ENCODE assay signal across 8 mouse cellular contexts in the genomic region with DNA sequence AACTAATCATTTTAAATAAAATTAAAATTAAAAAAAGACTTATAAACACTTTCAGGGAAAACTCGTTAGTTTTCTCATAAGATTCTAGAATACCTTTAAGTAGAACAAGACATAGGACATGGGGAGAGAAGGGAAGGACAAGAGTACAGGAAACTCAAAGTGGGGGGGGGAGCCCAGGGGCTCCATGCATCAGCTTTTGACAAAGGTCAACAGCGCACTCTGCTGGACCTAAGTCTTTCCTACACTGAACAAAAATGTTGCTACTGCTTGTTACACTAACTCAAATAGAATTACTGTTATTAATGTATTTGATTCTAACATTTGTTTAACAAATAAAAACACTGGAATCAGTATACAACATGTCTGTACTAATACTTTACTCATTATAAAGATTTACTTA. TPM values are rescaled to one million over a fixed set of nuclear protein-coding genes. Genes with fewer than 3 reads are reported as not detected.
DNase-seq lines count a peak whose midpoint lies in the region; ATAC-seq and TF ChIP-seq lines count a peak whose summit lies in the region.
"Had no signal": no experiment of that assay in that cellular context is flagged by ENCODE, and none has a peak within 500 bp of the region (broad histone marks: within the 10 kb centered on the region; RNA-seq: fewer than 3 reads in every experiment).

No protein-coding gene starts in this region.

- DNase-seq in 3134 (ENCODE audit: extremely low read depth, insufficient read length, low spot score): peak; percentile 5
- peak; percentile 77 for DNase-seq in 416B (ENCODE audit: low read depth)
- peak; percentile 50 for DNase-seq in adrenal gland, postnatal 25 days
- DNase-seq in frontal cortex, postnatal 14 days (ENCODE audit: low spot score in 2 of 2): peak; percentile 6 to 42
- DNase-seq in layer of hippocampus, adult 18-20 months (ENCODE audit: low spot score in 2 of 2): peak; percentile 14 to 72
- peak; percentile 58 for DNase-seq in stomach, postnatal 0 days (ENCODE audit: low spot score)

- WGBS in stomach, postnatal 0 days: 53% methylated on average over 2 of the region's 2 CpGs

- H3K27ac ChIP-seq in stomach, postnatal 0 days (replicated peaks): no peak overlapping the region
- H3K27ac ChIP-seq: stomach, embryonic 15.5 days had no signal

- no peak overlapping the region for H3K9ac ChIP-seq in stomach, postnatal 0 days (ENCODE audit: low read length)
- H3K9ac ChIP-seq: stomach, embryonic 15.5 days had no signal

- H3K4me2 ChIP-seq in stomach, postnatal 0 days (replicated peaks; ENCODE audit: low read depth): no peak overlapping the region
- H3K4me2 ChIP-seq: stomach, embryonic 15.5 days had no signal

- no peak overlapping the region for H3K4me3 ChIP-seq in stomach, postnatal 0 days (ENCODE audit: low read depth, low read length)
- H3K4me3 ChIP-seq: stomach, embryonic 15.5 days had no signal

- no peaks in the 10 kb centered on the region for H3K27me3 ChIP-seq in stomach, postnatal 0 days (ENCODE audit: control insufficient read depth, insufficient read depth, low read length)
- H3K27me3 ChIP-seq: stomach, embryonic 15.5 days had no signal

- no peaks in the 10 kb centered on the region for H3K4me1 ChIP-seq in stomach, postnatal 0 days (replicated peaks; ENCODE audit: control insufficient read depth, insufficient read depth)
- H3K4me1 ChIP-seq: stomach, embryonic 15.5 days had no signal

- TF ChIP-seq CTCF in stomach, postnatal 0 days (IDR thresholded peaks at IDR 0.05; ENCODE audit: low read depth): peak; percentile 82

- H3K9me3 ChIP-seq in stomach, postnatal 0 days (ENCODE audit: control insufficient read depth, low read length): no peaks in the 10 kb centered on the region
- H3K9me3 ChIP-seq: stomach, embryonic 15.5 days had no signal

- no peaks in the 10 kb centered on the region for H3K36me3 ChIP-seq in stomach, postnatal 0 days (ENCODE audit: control insufficient read depth, insufficient read depth, low read length)
- H3K36me3 ChIP-seq: stomach, embryonic 15.5 days had no signal

- no peak for TF ChIP-seq EP300 in stomach, postnatal 0 days (optimal IDR thresholded peaks at IDR 0.05)

- peak; percentile 60 for ATAC-seq in megakaryocyte progenitor cell, adult 5-6 weeks (replicated peaks; ENCODE audit: poor library complexity)
- ATAC-seq in stomach, postnatal 0 days (ENCODE audit: low FRiP score, low TSS enrichment): no peak

RNA-seq across cellular contexts. Expression of a gene that starts 26.8 kb away (rescaled TPM):
- 2.3 and 2.9 TPM in 2 replicates for total RNA-seq in adrenal gland, postnatal 25 days (2021)
- total RNA-seq in layer of hippocampus, adult 18-20 months (2021): under 1 TPM in 1 of 2 experiments, not detected in 1; 0.10 TPM
- total RNA-seq in megakaryocyte progenitor cell, adult 5-6 weeks (2015): 23.4 and 25.7 TPM in 2 replicates
- 26.2 and 27.1 TPM in 2 replicates for total RNA-seq in megakaryocyte progenitor cell, adult 5-6 weeks (2017)
- 2.2 and 2.6 TPM in 2 replicates for polyA plus RNA-seq in stomach, postnatal 0 days (2015; fragmentation: Nextera tagmentation; extraction: Ambion mirVana)

Comparison
In these comparisons a context has a peak if more than half of its experiments do, and no peak if none do; other contexts are left out.
1. DNase-seq: peak in every context shown above with its lines; median percentile 77 in 416B; 58 in stomach, postnatal 0 days; 50 in adrenal gland, postnatal 25 days; 43 in layer of hippocampus, adult 18-20 months; 24 in frontal cortex, postnatal 14 days; 5 in 3134.